Mouse (Mus musculus) CH12.LX (cell line): ENCODE data around the gene Kmt5b. TPM values are rescaled to one million over a fixed set of nuclear protein-coding genes. Genes with fewer than 3 reads are reported as not detected.

ENCODE experiments used
- DNase-seq: peaks from one replicate; pipeline ENCODE4 v3.0.0-alpha.2; 2013; ENCODE audit errors: extremely low read depth
- H3K27ac ChIP-seq: 2 replicates; pipeline ENCODE4 v1.5.1; 2012; ENCODE audit warnings: low read depth, mild to moderate bottlenecking, control low read depth, moderate library complexity; ENCODE audit not compliant: insufficient read depth
- H3K27me3 ChIP-seq: replicated peaks from 2 replicates; pipeline ENCODE3; 2012; ENCODE audit warnings: inconsistent platforms
- H3K36me3 ChIP-seq, 2 experiments: replicated peaks in 1 of 2; 2 replicates each; pipeline versions ENCODE3 to v1.6.1; 2012; ENCODE audit warnings: inconsistent platforms in 1 of 2, low read length in 1 of 2, mild to moderate bottlenecking in 1 of 2, mixed read lengths in 1 of 2, moderate library complexity in 1 of 2; ENCODE audit not compliant: control insufficient read depth in 1 of 2, insufficient read depth in 1 of 2
- H3K4me1 ChIP-seq, 2 experiments: 2 replicates each; pipeline ENCODE4 v1.6.1; 2012; ENCODE audit warnings: inconsistent platforms in 1 of 2, moderate library complexity in 1 of 2; ENCODE audit not compliant: insufficient read depth in 2 of 2, control insufficient read depth in 1 of 2
- H3K4me2 ChIP-seq: 2 replicates; pipeline ENCODE4 v1.6.1; 2012; ENCODE audit warnings: low read depth, mild to moderate bottlenecking, control low read depth; ENCODE audit not compliant: poor library complexity, insufficient read depth, severe bottlenecking
- H3K4me3 ChIP-seq, 3 experiments: fragments of 150-350 bp in 1 of 3; sonication (generic) in 1 of 3; replicated peaks in 1 of 3; 2 replicates each; pipeline versions ENCODE3 to v1.5.1; 2011 to 2012; ENCODE audit warnings: low read depth in 2 of 3, low read length in 2 of 3, mild to moderate bottlenecking in 2 of 3, moderate library complexity in 2 of 3, control low read depth in 1 of 3, improper control_type of control experiment in 1 of 3, inconsistent platforms in 1 of 3, mixed read lengths in 1 of 3; ENCODE audit not compliant: poor library complexity in 1 of 3
- H3K79me2 ChIP-seq: replicated peaks from 2 replicates; pipeline ENCODE4 v1.6.1; 2012; ENCODE audit warnings: mild to moderate bottlenecking, moderate library complexity; ENCODE audit not compliant: control insufficient read depth, poor library complexity, insufficient read depth, severe bottlenecking; ENCODE audit errors: extremely low read depth
- H3K9ac ChIP-seq: 2 replicates; pipeline ENCODE4 v1.6.1; 2012; ENCODE audit warnings: low read depth, mild to moderate bottlenecking, control low read depth, moderate library complexity; ENCODE audit not compliant: insufficient read depth
- H3K9me3 ChIP-seq: replicated peaks from 2 replicates; pipeline ENCODE3; 2012; ENCODE audit warnings: low read length, inconsistent platforms, mixed read lengths
- BHLHE40 ChIP-seq: IDR thresholded peaks from 2 replicates; pipeline ENCODE4 v1.6.1; 2011; ENCODE audit warnings: mild to moderate bottlenecking, low read depth, low read length, improper control_type of control experiment
- CHD2 ChIP-seq: IDR thresholded peaks from 2 replicates; pipeline ENCODE4 v1.6.1; 2011; ENCODE audit warnings: low read length, improper control_type of control experiment
- ELF1 ChIP-seq: IDR thresholded peaks from 2 replicates; pipeline ENCODE4 v1.6.1; 2014; ENCODE audit warnings: low read depth, mild to moderate bottlenecking, inconsistent platforms, low read length, improper control_type of control experiment
- EP300 ChIP-seq: IDR thresholded peaks from 2 replicates; pipeline ENCODE4 v1.6.1; 2011; ENCODE audit warnings: low read length, improper control_type of control experiment
- ETS1 ChIP-seq: conservative IDR thresholded peaks from 2 replicates; pipeline ENCODE4 v1.6.1; 2012; ENCODE audit warnings: low read depth, mild to moderate bottlenecking, inconsistent platforms, low read length, improper control_type of control experiment, moderate library complexity
- GABPA ChIP-seq: IDR thresholded peaks from 2 replicates; pipeline ENCODE4 v1.6.1; 2012; ENCODE audit warnings: low read depth, low read length, improper control_type of control experiment, inconsistent platforms; ENCODE audit not compliant: insufficient replicate concordance
- HCFC1 ChIP-seq: IDR thresholded peaks from 2 replicates; pipeline ENCODE4 v1.6.1; 2012; ENCODE audit warnings: low read depth, mild to moderate bottlenecking, inconsistent platforms, low read length, improper control_type of control experiment
- IRF4 ChIP-seq: IDR thresholded peaks from 2 replicates; pipeline ENCODE4 v1.6.1; 2014; ENCODE audit warnings: low read depth, mild to moderate bottlenecking, inconsistent platforms, low read length, improper control_type of control experiment
- JUN ChIP-seq: IDR thresholded peaks from 2 replicates; pipeline ENCODE4 v1.6.1; 2011; ENCODE audit warnings: low read depth, mild to moderate bottlenecking, low read length, improper control_type of control experiment, moderate library complexity; ENCODE audit not compliant: insufficient read depth
- JUND ChIP-seq: conservative IDR thresholded peaks from 2 replicates; pipeline ENCODE4 v1.6.1; 2011; ENCODE audit warnings: low read depth, low read length, improper control_type of control experiment
- KAT2A ChIP-seq: IDR thresholded peaks from 2 replicates; pipeline ENCODE4 v1.6.1; 2012; ENCODE audit warnings: low read length, improper control_type of control experiment, inconsistent platforms; ENCODE audit not compliant: insufficient replicate concordance
- MAZ ChIP-seq: IDR thresholded peaks from 2 replicates; pipeline ENCODE4 v1.6.1; 2012; ENCODE audit warnings: low read depth, mild to moderate bottlenecking, inconsistent platforms, low read length, improper control_type of control experiment, moderate library complexity
- MEF2A ChIP-seq: IDR thresholded peaks from 2 replicates; pipeline ENCODE4 v1.6.1; 2014; ENCODE audit warnings: low read depth, mild to moderate bottlenecking, inconsistent platforms, low read length, improper control_type of control experiment, borderline replicate concordance
- MXI1 ChIP-seq: IDR thresholded peaks from 2 replicates; pipeline ENCODE4 v1.6.1; 2011; ENCODE audit warnings: mild to moderate bottlenecking, low read depth, low read length, improper control_type of control experiment
- MYC ChIP-seq: IDR thresholded peaks from 2 replicates; pipeline ENCODE4 v1.6.1; 2011; ENCODE audit warnings: low read depth, mild to moderate bottlenecking, improper control_type of control experiment, low read length
- NRF1 ChIP-seq: IDR thresholded peaks from 2 replicates; pipeline ENCODE4 v1.6.1; 2014; ENCODE audit warnings: low read depth, mild to moderate bottlenecking, inconsistent platforms, low read length, improper control_type of control experiment, moderate library complexity
- PAX5 ChIP-seq: IDR thresholded peaks from 2 replicates; pipeline ENCODE4 v1.6.1; 2012; ENCODE audit warnings: low read length, inconsistent platforms, mixed read lengths
- POLR2AphosphoS2 ChIP-seq: IDR thresholded peaks from 2 replicates; pipeline ENCODE4 v1.6.1; 2011; ENCODE audit warnings: low read depth, low read length, improper control_type of control experiment
- RAD21 ChIP-seq: IDR thresholded peaks from 2 replicates; pipeline ENCODE4 v1.6.1; 2011; ENCODE audit warnings: low read depth, mild to moderate bottlenecking, low read length, improper control_type of control experiment, moderate library complexity
- SMC3 ChIP-seq: IDR thresholded peaks from 2 replicates; pipeline ENCODE4 v1.6.1; 2011; ENCODE audit warnings: low read depth, low read length, improper control_type of control experiment
- TBP ChIP-seq: conservative IDR thresholded peaks from 2 replicates; pipeline ENCODE4 v1.6.1; 2011; ENCODE audit warnings: low read depth, low read length, improper control_type of control experiment
- TCF12 ChIP-seq: IDR thresholded peaks from 2 replicates; pipeline ENCODE4 v1.6.1; 2014; ENCODE audit warnings: low read depth, mild to moderate bottlenecking, inconsistent platforms, low read length, improper control_type of control experiment
- UBTF ChIP-seq: IDR thresholded peaks from 2 replicates; pipeline ENCODE4 v1.6.1; 2012; ENCODE audit warnings: low read depth, mild to moderate bottlenecking, inconsistent platforms, low read length, improper control_type of control experiment, moderate library complexity
- USF1 ChIP-seq: IDR thresholded peaks from 2 replicates; pipeline ENCODE4 v1.6.1; 2014; ENCODE audit warnings: low read depth, mild to moderate bottlenecking, inconsistent platforms, low read length, improper control_type of control experiment
- ZKSCAN1 ChIP-seq: IDR thresholded peaks from 2 replicates; pipeline ENCODE4 v1.6.1; 2012; ENCODE audit warnings: low read depth, inconsistent platforms, low read length, improper control_type of control experiment, borderline replicate concordance
- ZMIZ1 ChIP-seq: IDR thresholded peaks from 2 replicates; pipeline ENCODE4 v1.6.1; 2012; ENCODE audit warnings: low read depth, mild to moderate bottlenecking, inconsistent platforms, low read length, improper control_type of control experiment
- ZNF384 ChIP-seq: IDR thresholded peaks from 2 replicates; pipeline ENCODE4 v1.6.1; 2012; ENCODE audit warnings: low read depth, low read length, improper control_type of control experiment, inconsistent platforms
- dilution Hi-C: fragments of 300-500 bp; cut with MboI; formaldehyde crosslinking; loops from 2 replicates; pipeline ENCODE4 v1.14.3; 2020; ENCODE audit warnings: low sequenced_read_pairs; ENCODE audit not compliant: extremely low pct_unique_long_range_greater_than_20kb, extremely low pct_ligation_motif_present
- in situ Hi-C: fragments of 300-500 bp; cut with MboI; formaldehyde crosslinking; loops from 3 replicates; pipeline ENCODE4 v1.14.3; 2019; ENCODE audit warnings: low sequenced_read_pairs, low pct_ligation_motif_present, low pct_unique_long_range_greater_than_20kb, mixed read lengths
- polyA plus RNA-seq: library from polyadenylated mRNA; unstranded; fragments of >175 nt; gene quantifications from 2 replicates; pipeline ENCODE4 v1.2.1, GENCODE M21; 2012; ENCODE audit warnings: low read depth; ENCODE audit not compliant: insufficient read length
- total RNA-seq, 2 experiments: library from RNA; depleted of rRNA; stranded (reverse); fragments of 300-350 nt in 1 of 2; fragments of >200 nt in 1 of 2; gene quantifications; 2 replicates each; pipeline ENCODE4 v1.2.3; 2012 to 2014

Kmt5b gene
- total and polyA plus RNA-seq, 3 experiments = 10.9 to 16.6 (median 13.9) TPM

GRCm38 (mm10) chr19:3825044-3825443 lies 57.8 kb downstream of the Kmt5b start:
- no peak overlapping the region for H3K9ac ChIP-seq
- no peak overlapping the region for H3K4me2 ChIP-seq
- dilution Hi-C loops = no loop called here
- H3K9me3 ChIP-seq = peaks cover 8% of the 10 kb centered on the region
- H3K27ac ChIP-seq = no peak overlapping the region
- TF ChIP-seq EP300 (no peak), SMC3 (no peak), MEF2A (no peak), ZNF384 (no peak), ELF1 (no peak), BHLHE40 (no peak), POLR2AphosphoS2 (no peak), HCFC1 (no peak), PAX5 (no peak), TBP (no peak), IRF4 (no peak), CHD2 (no peak), NRF1 (no peak), ZKSCAN1 (no peak), MAZ (no peak), ZMIZ1 (no peak), RAD21 (no peak), KAT2A (no peak), MYC (no peak)
- TF ChIP-seq, all 38 proteins: peak for 0
- Histone ChIP-seq H3K4me1 (no peaks in the 10 kb centered on the region), H3K4me3 (no peak overlapping the region), H3K79me2 (no peaks in the 10 kb centered on the region), H3K27me3 (peaks cover 1% of the 10 kb centered on the region), H3K36me3 (no peaks in the 10 kb centered on the region)
- in situ Hi-C loops = no loop called here
- DNase-seq = no peak

GRCm38 (mm10) chr19:3829863-3830262 lies 62.6 kb downstream of the Kmt5b start:
- H3K4me1 ChIP-seq = peaks cover 2 to 8% of the 10 kb centered on the region in 2 experiments; a peak in 2 of 4 replicates
- no peak for TF ChIP-seq MXI1
- no peak for TF ChIP-seq ZNF384
- TF ChIP-seq ETS1 = no peak
- no peak for TF ChIP-seq USF1
- no peak for TF ChIP-seq ZKSCAN1
- TF ChIP-seq RAD21 = no peak
- no peak for TF ChIP-seq ZMIZ1
- no peak for TF ChIP-seq EP300
- no peak for TF ChIP-seq JUN
- no peak for TF ChIP-seq SMC3
- TF ChIP-seq PAX5 = no peak
- no peak for TF ChIP-seq JUND
- TF ChIP-seq MEF2A = no peak
- no peak for TF ChIP-seq NRF1
- TF ChIP-seq POLR2AphosphoS2 = no peak
- TF ChIP-seq UBTF = no peak
- TF ChIP-seq GABPA = no peak
- TF ChIP-seq TCF12 = no peak
- H3K4me2 ChIP-seq = no peak overlapping the region
- no peak overlapping the region for H3K27ac ChIP-seq
- DNase-seq = no peak
- no peaks in the 10 kb centered on the region for H3K79me2 ChIP-seq
- no peaks in the 10 kb centered on the region for H3K9me3 ChIP-seq
- dilution Hi-C loops = no loop called here
- no peak overlapping the region for H3K4me3 ChIP-seq
- no peaks in the 10 kb centered on the region for H3K27me3 ChIP-seq
- no peaks in the 10 kb centered on the region for H3K36me3 ChIP-seq
- in situ Hi-C loops = no loop called here
- H3K9ac ChIP-seq = no peak overlapping the region
